Comparison of ENCODE assay signal across 20 mouse cellular contexts in the genomic region with DNA sequence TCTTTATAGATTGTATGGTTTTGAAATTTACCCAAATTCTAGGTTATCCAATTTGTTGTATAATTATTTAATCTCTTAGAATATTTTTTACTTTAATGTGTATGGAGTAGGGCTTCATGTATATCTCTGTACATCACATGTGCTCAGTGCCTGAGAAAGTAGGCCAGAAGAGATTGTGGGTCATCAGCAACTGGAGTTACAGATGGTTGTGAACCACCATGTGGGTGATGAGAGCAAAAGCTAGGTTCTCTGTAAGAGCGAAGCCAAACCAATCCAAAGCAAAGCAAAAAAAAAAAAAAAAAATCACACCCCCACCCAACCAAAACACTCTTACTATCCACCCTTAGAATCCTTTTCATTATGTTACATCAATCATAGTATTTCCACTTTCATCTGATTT.
"Had no signal": no experiment of that assay in that cellular context is flagged by ENCODE, and none has a peak within 500 bp of the region (broad histone marks: within the 10 kb centered on the region; RNA-seq: fewer than 3 reads in every experiment).

No protein-coding gene starts in this region.

- ATAC-seq: lung, postnatal 0 days; midbrain, embryonic 16.5 days had no signal

- H3K4me2 ChIP-seq: lung, embryonic 15.5 days; midbrain, embryonic 12.5 days; neural tube, embryonic 13.5 days; neural tube, embryonic 15.5 days had no signal

- H3K27me3 ChIP-seq: lung, embryonic 15.5 days; midbrain, embryonic 12.5 days; neural tube, embryonic 13.5 days; neural tube, embryonic 15.5 days had no signal

- H3K9ac ChIP-seq: lung, embryonic 15.5 days; midbrain, embryonic 12.5 days; neural tube, embryonic 13.5 days; neural tube, embryonic 15.5 days had no signal

- H3K9me3 ChIP-seq: lung, embryonic 15.5 days; midbrain, embryonic 10.5 days; midbrain, embryonic 12.5 days; neural tube, embryonic 13.5 days; neural tube, embryonic 15.5 days had no signal

- DNase-seq: lung, adult 2 months; lung, postnatal 14 days; lung, postnatal 36 days; midbrain, embryonic 14.5 days; retina, postnatal 1 day; right cerebral cortex, adult 18-20 months; right cerebral cortex, postnatal 25 days; right cerebral cortex, postnatal 4 days; spleen, adult 18-20 months; thymus, adult 18-20 months; thymus, postnatal 14 days; thymus, postnatal 36 days had no signal

- H3K36me3 ChIP-seq: lung, embryonic 15.5 days; midbrain, embryonic 10.5 days; midbrain, embryonic 12.5 days; neural tube, embryonic 13.5 days; neural tube, embryonic 15.5 days had no signal

- H3K4me3 ChIP-seq: lung, embryonic 15.5 days; midbrain, embryonic 10.5 days; midbrain, embryonic 12.5 days; myocyte; neural tube, embryonic 13.5 days; neural tube, embryonic 15.5 days had no signal

- H3K27ac ChIP-seq: lung, embryonic 15.5 days; midbrain, embryonic 10.5 days; midbrain, embryonic 12.5 days; neural tube, embryonic 13.5 days; neural tube, embryonic 15.5 days had no signal

- H3K4me1 ChIP-seq: lung, embryonic 15.5 days; midbrain, embryonic 10.5 days; midbrain, embryonic 12.5 days; neural tube, embryonic 13.5 days; neural tube, embryonic 15.5 days had no signal
